Mouse (Mus musculus) adipose tissue, adult 10 weeks (tissue): ENCODE results near the gene BC048679. TPM values are rescaled to one million over a fixed set of nuclear protein-coding genes. Genes with fewer than 3 reads are reported as not detected.

Experiments used
- polyA plus RNA-seq: library from polyadenylated mRNA; stranded (reverse); fragments of 350-450 nt; fragmentation: Illumina TruSeq; extraction: RNeasy Lipid Tissue Mini Kit (QIAGEN cat#74804); gene quantifications from one replicate; pipeline ENCODE4 v1.2.3, GENCODE M21; 2014; ENCODE audit warnings: low read depth, low replicate concordance

Gene BC048679
- 756 TPM for polyA plus RNA-seq

DNA sequence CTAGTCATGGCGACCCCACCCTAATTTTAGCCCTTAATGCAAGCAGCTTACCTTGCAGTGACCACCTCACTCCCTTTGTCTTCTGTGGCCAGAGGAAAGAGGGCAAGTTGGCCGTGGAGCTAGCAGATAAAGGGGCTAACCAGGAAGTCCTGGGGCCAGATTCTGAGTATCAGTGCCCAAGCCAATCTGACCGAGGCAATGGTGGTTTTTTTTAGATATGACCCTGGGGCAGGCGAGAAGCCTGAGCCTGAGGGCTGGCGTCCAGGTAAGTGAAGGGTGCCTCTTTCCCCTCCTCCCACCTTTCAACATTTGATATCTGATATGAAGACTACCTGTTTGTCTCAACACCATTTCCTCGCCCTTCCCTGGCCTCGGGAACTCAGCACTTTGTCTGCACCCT lies at the start of gene BC048679:
Gene BC048679, minus strand, starts transcription at position 101 of the 400 bp plus-strand sequence.

DNA sequence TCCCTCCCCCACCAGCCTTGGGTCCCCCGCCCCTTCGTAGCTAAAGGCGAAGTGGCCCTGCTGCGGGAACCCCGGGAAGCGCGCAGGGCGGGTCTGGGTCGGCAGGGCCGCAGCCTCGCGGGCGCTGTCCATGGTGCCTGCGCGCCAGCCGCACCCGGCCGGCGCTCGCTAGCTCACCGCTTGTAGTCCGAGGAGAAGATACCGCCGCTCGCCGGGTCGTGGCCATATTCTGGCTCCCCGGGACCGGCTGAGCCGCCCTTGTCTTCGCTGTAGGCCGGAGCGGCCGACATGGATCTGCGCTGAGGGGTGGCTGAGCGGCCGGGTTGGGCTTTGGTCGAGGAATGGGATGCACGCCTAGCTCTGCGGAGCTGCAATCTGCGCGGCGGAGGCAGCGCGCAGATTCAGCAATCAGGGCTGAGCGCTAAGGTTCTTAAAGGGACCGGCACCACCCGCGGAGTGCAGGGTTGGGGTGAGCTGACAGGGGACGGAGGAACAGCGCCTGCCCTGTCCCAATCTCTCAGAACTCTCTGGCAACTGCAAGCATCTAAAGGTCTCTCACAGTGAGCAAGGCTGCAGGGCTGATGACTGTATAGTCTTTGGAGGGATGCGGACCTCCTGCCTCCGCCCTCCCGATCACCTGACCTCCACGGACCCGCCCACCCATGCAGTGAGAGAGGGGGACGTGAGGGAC lies 4.6 kb downstream of the BC048679 start, which contains the start of gene Ap3b2:
Gene Ap3b2, minus strand, starts transcription at position 595 of the 691 bp plus-strand sequence.

DNA sequence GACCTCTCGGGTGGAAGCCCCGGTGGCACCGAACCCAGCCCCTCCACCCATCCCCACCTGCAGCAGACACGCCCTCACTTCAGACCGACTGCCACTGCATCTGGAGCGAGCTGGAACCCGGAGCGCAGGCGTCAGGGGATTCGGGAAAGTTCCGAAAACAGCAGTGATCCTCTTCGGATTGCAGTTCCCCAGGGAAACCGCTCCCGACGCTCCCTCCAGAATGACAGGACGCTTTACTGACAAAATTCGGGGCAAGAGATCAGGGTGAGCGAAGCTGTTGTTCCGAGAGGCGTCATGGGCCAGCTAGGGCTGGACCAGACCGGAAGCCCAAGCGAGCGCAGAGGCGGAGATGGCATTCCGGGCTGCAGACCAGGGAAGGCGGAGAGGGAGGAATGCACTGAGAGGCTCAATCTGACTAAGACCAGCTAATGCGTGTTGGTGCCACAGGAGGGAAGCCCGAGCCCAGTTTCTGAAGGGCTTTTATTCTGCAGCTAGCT lies 42.9 kb downstream of the BC048679 start, which contains the start of gene Cpeb1:
Gene Cpeb1, minus strand, starts transcription at position 311 of the 497 bp plus-strand sequence.

Other genes starting within 250 kb of the BC048679 start
- gene Rps17, start 153.0 kb downstream of the BC048679 start, polyA plus RNA-seq, result 1,708 TPM
- gene Cpeb1, start 42.8 kb downstream of the BC048679 start, polyA plus RNA-seq, result 58.9 TPM
- gene Ap3b2, start 4.4 kb downstream of the BC048679 start, polyA plus RNA-seq, result 36.3 TPM
- 6.9 TPM for gene Fsd2, start 68.7 kb upstream of the BC048679 start, polyA plus RNA-seq
- 18.3 TPM for gene Whamm, start 73.0 kb upstream of the BC048679 start, polyA plus RNA-seq
- 2.7 TPM for gene Homer2, start 209.2 kb upstream of the BC048679 start, polyA plus RNA-seq